In genomic region chr8:3376641-3377274, GRCm38 (mm10) we compare ENCODE assay signal across 11 mouse cellular contexts. TPM values are rescaled to one million over a fixed set of nuclear protein-coding genes. Genes with fewer than 3 reads are reported as not detected.
DNase-seq lines count a peak whose midpoint lies in the region; ATAC-seq and TF ChIP-seq lines count a peak whose summit lies in the region.
"Had no signal": no experiment of that assay in that cellular context is flagged by ENCODE, and none has a peak within 500 bp of the region (broad histone marks: within the 10 kb centered on the region; RNA-seq: fewer than 3 reads in every experiment).

No protein-coding gene starts in this region.

- no peak for TF ChIP-seq CTCF in lung, embryonic 14.5 days (IDR thresholded peaks at IDR 0.05; ENCODE audit: low read depth)
- no peak for TF ChIP-seq CTCF in lung, adult 2 months (IDR thresholded peaks at IDR 0.05; ENCODE audit: insufficient read depth, low read length)

- no peaks in the 10 kb centered on the region; the same call in 1 of the 2 replicates for H3K9me3 ChIP-seq in lung, embryonic 14.5 days (ENCODE audit: low read depth, low read length)
- no peaks in the 10 kb centered on the region for H3K9me3 ChIP-seq in hindbrain, embryonic 10.5 days
- H3K9me3 ChIP-seq: heart, embryonic 15.5 days; limb, embryonic 15.5 days had no signal

- H3K27ac ChIP-seq in lung, embryonic 14.5 days (ENCODE audit: low read depth), result no peak overlapping the region; the same call in 1 of the 2 replicates
- no peak overlapping the region for H3K27ac ChIP-seq in hindbrain, embryonic 10.5 days
- H3K27ac ChIP-seq: heart, embryonic 15.5 days; limb, embryonic 15.5 days had no signal

- WGBS in lung, embryonic 14.5 days, result 32% methylated on average over 11 of the region's 11 CpGs
- WGBS in lung, adult 2 months, result 38% methylated on average over 11 of the region's 11 CpGs
- WGBS in hindbrain, embryonic 10.5 days, result 68% methylated on average over 11 of the region's 11 CpGs

- no peak overlapping the region for H3K4me2 ChIP-seq in lung, embryonic 14.5 days
- H3K4me2 ChIP-seq: heart, embryonic 15.5 days; limb, embryonic 15.5 days had no signal

- H3K36me3 ChIP-seq in lung, embryonic 14.5 days (ENCODE audit: insufficient read depth), result no peaks in the 10 kb centered on the region
- no peaks in the 10 kb centered on the region for H3K36me3 ChIP-seq in hindbrain, embryonic 10.5 days
- H3K36me3 ChIP-seq: heart, embryonic 15.5 days; limb, embryonic 15.5 days had no signal

- H3K4me3 ChIP-seq in lung, embryonic 14.5 days (ENCODE audit: low read depth, low read length), result no peak overlapping the region
- H3K4me3 ChIP-seq in lung, adult 2 months (replicated peaks; ENCODE audit: extremely low read depth, low read depth, low read length), result no peak overlapping the region
- no peak overlapping the region for H3K4me3 ChIP-seq in hindbrain, embryonic 10.5 days
- H3K4me3 ChIP-seq: heart, embryonic 15.5 days; limb, embryonic 15.5 days had no signal

- H3K9ac ChIP-seq in lung, embryonic 14.5 days, result no peak overlapping the region
- H3K9ac ChIP-seq: heart, embryonic 15.5 days; limb, embryonic 15.5 days had no signal

- H3K4me1 ChIP-seq in lung, embryonic 14.5 days (ENCODE audit: insufficient read depth), result no peaks in the 10 kb centered on the region
- no peaks in the 10 kb centered on the region for H3K4me1 ChIP-seq in lung, adult 2 months (ENCODE audit: control insufficient read depth, insufficient read depth, low read length)
- H3K4me1 ChIP-seq in hindbrain, embryonic 10.5 days (replicated peaks), result no peaks in the 10 kb centered on the region
- H3K4me1 ChIP-seq: heart, embryonic 15.5 days; limb, embryonic 15.5 days had no signal

- intact Hi-C loops in gastrocnemius, postnatal 14 days (cut with DNase I; ENCODE audit: low total_unique reads), result no loop called here

- H3K27me3 ChIP-seq in lung, embryonic 14.5 days (ENCODE audit: insufficient read depth, low read length), result no peaks in the 10 kb centered on the region
- no peaks in the 10 kb centered on the region for H3K27me3 ChIP-seq in hindbrain, embryonic 10.5 days (ENCODE audit: insufficient read depth, poor library complexity, severe bottlenecking)
- H3K27me3 ChIP-seq: heart, embryonic 15.5 days; limb, embryonic 15.5 days had no signal

- DNase-seq in lung, embryonic 14.5 days, result peak; percentile 17
- DNase-seq in lung, adult 2 months, result no peak
- DNase-seq in gastrocnemius, postnatal 14 days, result peak; percentile 72
- DNase-seq in lung, postnatal 10 days, result peak; percentile 23
- DNase-seq in urinary bladder, postnatal 4 days (ENCODE audit: low spot score in 2 of 2), result peak; percentile 65 to 67
- DNase-seq in hindbrain, embryonic 10.5 days (ENCODE audit: low spot score), result no peak
- DNase-seq in left cerebral cortex, adult 8-10 months (ENCODE audit: low spot score in 2 of 2), result no peak

- no peak for TF ChIP-seq POLR2A in lung, adult 2 months (IDR thresholded peaks at IDR 0.05; ENCODE audit: borderline replicate concordance, extremely low read depth, low read depth, low read length)

- ATAC-seq in lung, embryonic 14.5 days (ENCODE audit: insufficient read depth), result no peak
- no peak for ATAC-seq in megakaryocyte progenitor cell, adult 5-6 weeks (replicated peaks; ENCODE audit: poor library complexity)
- ATAC-seq: midbrain, embryonic 16.5 days had no signal

RNA-seq across cellular contexts. Expression of gene Arhgef18, which starts 16.0 kb away (rescaled TPM):
- 7.8 TPM in 2 replicates for polyA plus RNA-seq in lung, embryonic 14.5 days (2014; fragmentation: Nextera tagmentation; extraction: Ambion mirVana)
- 68.7 and 87.9 TPM in 2 replicates for polyA plus RNA-seq in lung, adult 2 months (2012; rRNA removed)
- total RNA-seq in gastrocnemius, postnatal 14 days (2021), result 1 to 10 TPM; 9.4 to 9.6 TPM
- polyA plus RNA-seq in hindbrain, embryonic 10.5 days (2016; fragmentation: Nextera tagmentation; extraction: Ambion mirVana), result 9.9 and 11.0 TPM in 2 replicates
- 22.6 and 28.9 TPM in 2 replicates for total RNA-seq in megakaryocyte progenitor cell, adult 5-6 weeks (2015)
- total RNA-seq in megakaryocyte progenitor cell, adult 5-6 weeks (2017), result 22.9 and 25.5 TPM in 2 replicates
- 10 to 100 TPM; 38.6 to 45.6 (median 41.8) TPM for total RNA-seq in left cerebral cortex, adult 8-10 months (2022)

RNA-seq across cellular contexts. Expression of gene A430078G23Rik, which starts 23.5 kb away (rescaled TPM):
- polyA plus RNA-seq in lung, embryonic 14.5 days (2014; fragmentation: Nextera tagmentation; extraction: Ambion mirVana), result 0.27 and 0.43 TPM in 2 replicates
- 1.6 and 3.1 TPM in 2 replicates for polyA plus RNA-seq in lung, adult 2 months (2012; rRNA removed)
- total RNA-seq in gastrocnemius, postnatal 14 days (2021), result under 1 TPM; 0.06 to 0.11 TPM
- polyA plus RNA-seq in hindbrain, embryonic 10.5 days (2016; fragmentation: Nextera tagmentation; extraction: Ambion mirVana), result not detected in 2 replicates
- total RNA-seq in megakaryocyte progenitor cell, adult 5-6 weeks (2015), result 6.6 and 10.0 TPM in 2 replicates
- total RNA-seq in megakaryocyte progenitor cell, adult 5-6 weeks (2017), result 16.5 and 23.9 TPM in 2 replicates
- total RNA-seq in left cerebral cortex, adult 8-10 months (2022), result not detected
- polyA plus RNA-seq: midbrain, embryonic 16.5 days had no signal

Comparison
In these comparisons a context has a peak if more than half of its experiments do, and no peak if none do; other contexts are left out.
1. DNase-seq: peak in lung, embryonic 14.5 days (single experiment), gastrocnemius, postnatal 14 days (single experiment), lung, postnatal 10 days (single experiment) and urinary bladder, postnatal 4 days (2 of 2); none in lung, adult 2 months (single experiment), hindbrain, embryonic 10.5 days (single experiment) and left cerebral cortex, adult 8-10 months (0 of 2).
2. RNA of gene A430078G23Rik, which starts 23.5 kb away (total RNA-seq): 6.6 to 23.9 TPM in megakaryocyte progenitor cell, adult 5-6 weeks; 0.06 to 0.11 TPM in gastrocnemius, postnatal 14 days and not detected in left cerebral cortex, adult 8-10 months; every median in the first group is over 4 times any median in the second.